Mouse (Mus musculus) ES-E14 (cell line): Measurements from ENCODE around the gene Tmprss5.

ENCODE experiments used
- CHD2 ChIP-seq: IDR thresholded peaks from 2 replicates; pipeline ENCODE4 v1.6.1; 2014; ENCODE audit warnings: mild to moderate bottlenecking, low read depth, low read length, inconsistent platforms
- HCFC1 ChIP-seq: IDR thresholded peaks from 2 replicates; pipeline ENCODE4 v1.6.1; 2012; ENCODE audit warnings: low read length, inconsistent platforms, borderline replicate concordance; ENCODE audit not compliant: insufficient read depth
- ZC3H11A ChIP-seq: IDR thresholded peaks from 2 replicates; pipeline ENCODE4 v1.6.1; 2012; ENCODE audit warnings: low read depth, mild to moderate bottlenecking, inconsistent platforms, low read length, borderline replicate concordance

GRCm38 (mm10) chr9:49098871-49099270, 17.8 kb downstream of the Tmprss5 start:
- TF ChIP-seq ZC3H11A (no peak), CHD2 (no peak), HCFC1 (no peak)
